Mouse (Mus musculus) erythroblast, embryonic 14.5 days (primary cell): ENCODE data around the gene Sorcs3.

Experiments
- GATA1 ChIP-seq: IDR thresholded peaks from 2 replicates; pipeline ENCODE4 v1.6.1; 2012; ENCODE audit warnings: low read length, inconsistent platforms, mixed read lengths
- TAL1 ChIP-seq: IDR thresholded peaks from 3 replicates; pipeline ENCODE4 v1.6.1; 2012; ENCODE audit warnings: low read length, inconsistent platforms, mixed read lengths

DNA sequence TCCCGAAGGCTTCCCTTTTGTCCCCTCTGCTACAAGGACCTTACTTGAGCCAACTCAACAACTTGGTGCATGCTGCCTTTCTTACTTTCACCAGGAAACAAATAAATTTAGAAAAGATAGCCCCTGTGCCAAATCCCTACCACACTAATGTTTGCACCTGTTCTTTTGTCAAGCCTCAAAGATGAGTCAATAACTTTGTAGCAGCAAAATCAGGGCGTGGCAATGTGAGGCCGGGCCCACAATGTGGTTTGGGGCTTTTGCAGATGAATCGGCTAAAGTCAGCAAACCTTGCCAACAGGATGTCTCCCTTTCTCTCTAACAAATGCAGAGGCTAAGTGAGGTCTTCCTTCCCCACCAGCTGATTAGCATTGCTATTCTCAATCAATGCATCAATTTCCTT lies 608.0 kb downstream of the Sorcs3 start:
- TF ChIP-seq GATA1 (no peak), TAL1 (no peak)
